Mouse (Mus musculus) bone marrow, adult 2 months (tissue): ENCODE measurements around the gene Cd247.

Experiments used
- CTCF ChIP-seq: fragments of 200-500 bp; IDR thresholded peaks from 2 replicates; pipeline ENCODE4 v1.5.1; 2011; ENCODE audit warnings: low read length, control low read depth; ENCODE audit not compliant: control insufficient read depth, insufficient read depth
- POLR2A ChIP-seq: fragments of 200-500 bp; IDR thresholded peaks from 2 replicates; pipeline ENCODE4 v1.6.1; 2011; ENCODE audit warnings: low read depth, mild to moderate bottlenecking, control low read depth, low read length, borderline replicate concordance; ENCODE audit not compliant: control insufficient read depth

DNA sequence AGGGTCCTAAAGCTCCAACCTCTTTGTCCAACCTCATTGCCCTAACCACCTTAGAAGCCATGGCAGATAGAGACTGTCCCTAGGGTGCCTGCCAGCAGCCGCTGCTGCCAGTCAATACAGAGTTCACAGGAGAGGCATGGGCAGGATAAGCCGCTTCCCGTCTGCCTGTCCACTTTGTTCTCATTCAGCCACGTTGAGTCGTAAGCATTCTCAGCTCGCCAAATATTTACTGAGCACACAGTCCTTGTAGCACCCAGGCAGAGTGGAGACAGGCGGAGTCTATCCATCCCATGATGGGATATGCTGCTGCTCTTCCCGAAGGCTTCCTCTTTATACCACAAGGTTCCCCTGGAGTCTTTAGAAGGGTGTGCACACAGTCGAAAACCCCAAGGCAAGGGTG lies 28.8 kb downstream of the Cd247 start:
- TF ChIP-seq POLR2A = no peak
- no peak for TF ChIP-seq CTCF
